Mouse (Mus musculus): ENCODE results near the gene Spata33.

- TF ChIP-seq EP300 (IDR thresholded peaks at IDR 0.05; ENCODE audit: low read depth) (no peak), CTCF (IDR thresholded peaks at IDR 0.05; ENCODE audit: low read depth) (0 out of 2 replicates have a peak, but pooled peaks have one; percentile 6)
These were observed 11.9 kb downstream of the Spata33 start, which contains the start of gene Cdk10 for GRCm38 (mm10) chr8:123224278-123225266.
